Mouse (Mus musculus): Measurements from ENCODE around the gene Col4a2.

- no peak for TF ChIP-seq POLR2A (IDR thresholded peaks at IDR 0.05; ENCODE audit: extremely low read depth, insufficient read depth, low read length)
- no peak for TF ChIP-seq CTCF (IDR thresholded peaks at IDR 0.05; ENCODE audit: extremely low read depth, insufficient read depth, low read length)
Observed at GRCm38 (mm10) chr8:11375749-11376438, 63.3 kb downstream of the Col4a2 start.
